Mouse (Mus musculus): ENCODE data around the gene Ss18l1. TPM values are rescaled to one million over a fixed set of nuclear protein-coding genes. Genes with fewer than 3 reads are reported as not detected.

Gene Ss18l1
- polyA plus RNA-seq, 1 experiment from 2014 or later, result 4.6 TPM

GRCm38 (mm10) chr2:180025861-180026200 lies 16.5 kb upstream of the Ss18l1 start:
- H3K4me2 ChIP-seq (ENCODE audit: low read depth, low read length), result peak overlapping the region; percentile 95
- DNase-seq (ENCODE audit: low spot score) (no peak), ATAC-seq (ENCODE audit: low read depth) (no peak)
- H3K4me3 ChIP-seq (ENCODE audit: low read depth, low read length), result peak overlapping the region; percentile 90
- no peaks in the 10 kb centered on the region for H3K9me3 ChIP-seq (ENCODE audit: control insufficient read depth, low read length)
- H3K36me3 ChIP-seq (ENCODE audit: control insufficient read depth, insufficient read depth, low read length), result peaks cover 33% of the 10 kb centered on the region
- WGBS, result 2% methylated on average over 6 of the region's 6 CpGs
- peak overlapping the region; percentile 92 for H3K9ac ChIP-seq (ENCODE audit: low read depth, low read length)
- no peak overlapping the region for H3K27ac ChIP-seq (replicated peaks; ENCODE audit: low read depth, low read length)
- peaks cover 16% of the 10 kb centered on the region for H3K4me1 ChIP-seq (ENCODE audit: control insufficient read depth, insufficient read depth, low read length)
- H3K27me3 ChIP-seq (replicated peaks; ENCODE audit: control insufficient read depth, insufficient read depth, low read length), result peaks cover 6% of the 10 kb centered on the region; the same call in 1 of the 2 replicates

GRCm38 (mm10) chr2:180027768-180028167 lies 14.5 kb upstream of the Ss18l1 start:
- H3K27ac ChIP-seq (replicated peaks; ENCODE audit: low read depth, low read length), result no peak overlapping the region
- H3K9ac ChIP-seq (ENCODE audit: low read depth, low read length), result peak overlapping the region; percentile 92; the same call in 1 of the 2 replicates
- peaks cover 53% of the 10 kb centered on the region for H3K36me3 ChIP-seq (ENCODE audit: control insufficient read depth, insufficient read depth, low read length)
- peaks cover 16% of the 10 kb centered on the region for H3K4me1 ChIP-seq (ENCODE audit: control insufficient read depth, insufficient read depth, low read length)
- peak overlapping the region; percentile 95 for H3K4me2 ChIP-seq (ENCODE audit: low read depth, low read length)
- ATAC-seq (ENCODE audit: low read depth), result no peak
- H3K9me3 ChIP-seq (ENCODE audit: control insufficient read depth, low read length), result no peaks in the 10 kb centered on the region
- H3K4me3 ChIP-seq (ENCODE audit: low read depth, low read length), result peak overlapping the region; percentile 90; the same call in 1 of the 2 replicates
- WGBS, result 72% methylated on average over 9 of the region's 9 CpGs
- H3K27me3 ChIP-seq (replicated peaks; ENCODE audit: control insufficient read depth, insufficient read depth, low read length), result peaks cover 6% of the 10 kb centered on the region; the same call in 1 of the 2 replicates
- DNase-seq (ENCODE audit: low spot score), result no peak

- Histone ChIP-seq H3K4me1 (ENCODE audit: control insufficient read depth, insufficient read depth, low read length) (peaks cover 11% of the 10 kb centered on the region), H3K27ac (replicated peaks; ENCODE audit: low read depth, low read length) (no peak overlapping the region)
- 94% methylated on average over 6 of the region's 6 CpGs for whole genome bisulfite sequencing
Measured at GRCm38 (mm10) chr2:180031270-180031669, 11.0 kb upstream of the Ss18l1 start.

GRCm38 (mm10) chr2:180032925-180033324 lies 9.4 kb upstream of the Ss18l1 start:
- 81% methylated on average over 3 of the region's 3 CpGs for WGBS
- peaks cover 100% of the 10 kb centered on the region for H3K36me3 ChIP-seq (ENCODE audit: control insufficient read depth, insufficient read depth, low read length)
- no peak overlapping the region for H3K4me3 ChIP-seq (ENCODE audit: low read depth, low read length)
- no peaks in the 10 kb centered on the region for H3K9me3 ChIP-seq (ENCODE audit: control insufficient read depth, low read length)
- H3K27ac ChIP-seq (replicated peaks; ENCODE audit: low read depth, low read length), result no peak overlapping the region
- no peak overlapping the region for H3K4me2 ChIP-seq (ENCODE audit: low read depth, low read length)
- ATAC-seq (ENCODE audit: low read depth) (no peak), DNase-seq (ENCODE audit: low spot score) (no peak)
- no peaks in the 10 kb centered on the region for H3K27me3 ChIP-seq (replicated peaks; ENCODE audit: control insufficient read depth, insufficient read depth, low read length)
- H3K4me1 ChIP-seq (ENCODE audit: control insufficient read depth, insufficient read depth, low read length), result no peaks in the 10 kb centered on the region
- no peak overlapping the region for H3K9ac ChIP-seq (ENCODE audit: low read depth, low read length)

More at GRCm38 (mm10) chr2:180031270-180031669, 11.0 kb upstream of the Ss18l1 start:
- H3K36me3 ChIP-seq (ENCODE audit: control insufficient read depth, insufficient read depth, low read length), result peaks cover 88% of the 10 kb centered on the region
- no peak for ATAC-seq (ENCODE audit: low read depth)
- no peak overlapping the region for H3K4me3 ChIP-seq (ENCODE audit: low read depth, low read length)
- DNase-seq (ENCODE audit: low spot score), result no peak
- no peaks in the 10 kb centered on the region for H3K27me3 ChIP-seq (replicated peaks; ENCODE audit: control insufficient read depth, insufficient read depth, low read length)
- H3K9ac ChIP-seq (ENCODE audit: low read depth, low read length), result no peak overlapping the region
- no peak overlapping the region for H3K4me2 ChIP-seq (ENCODE audit: low read depth, low read length)
- no peaks in the 10 kb centered on the region for H3K9me3 ChIP-seq (ENCODE audit: control insufficient read depth, low read length)

GRCm38 (mm10) chr2:180033956-180034355 lies 8.4 kb upstream of the Ss18l1 start:
- H3K4me2 ChIP-seq (ENCODE audit: low read depth, low read length), result no peak overlapping the region
- ATAC-seq (ENCODE audit: low read depth) (peak; percentile 35; the same call in 1 of the 2 replicates), DNase-seq (ENCODE audit: low spot score) (no peak)
- no peaks in the 10 kb centered on the region for H3K27me3 ChIP-seq (replicated peaks; ENCODE audit: control insufficient read depth, insufficient read depth, low read length)
- no peak overlapping the region for H3K9ac ChIP-seq (ENCODE audit: low read depth, low read length)
- no peak overlapping the region for H3K4me3 ChIP-seq (ENCODE audit: low read depth, low read length)
- no peak overlapping the region for H3K27ac ChIP-seq (replicated peaks; ENCODE audit: low read depth, low read length)
- peaks cover 100% of the 10 kb centered on the region for H3K36me3 ChIP-seq (ENCODE audit: control insufficient read depth, insufficient read depth, low read length)
- no peaks in the 10 kb centered on the region for H3K9me3 ChIP-seq (ENCODE audit: control insufficient read depth, low read length)
- WGBS, result 47% methylated on average over 3 of the region's 3 CpGs
- no peaks in the 10 kb centered on the region for H3K4me1 ChIP-seq (ENCODE audit: control insufficient read depth, insufficient read depth, low read length)

GRCm38 (mm10) chr2:180034753-180035152 lies 7.6 kb upstream of the Ss18l1 start:
- no peak overlapping the region for H3K27ac ChIP-seq (replicated peaks; ENCODE audit: low read depth, low read length)
- H3K36me3 ChIP-seq (ENCODE audit: control insufficient read depth, insufficient read depth, low read length), result peaks cover 95% of the 10 kb centered on the region
- H3K4me2 ChIP-seq (ENCODE audit: low read depth, low read length), result no peak overlapping the region
- H3K27me3 ChIP-seq (replicated peaks; ENCODE audit: control insufficient read depth, insufficient read depth, low read length), result no peaks in the 10 kb centered on the region
- 51% methylated on average over 5 of the region's 5 CpGs for WGBS
- DNase-seq (ENCODE audit: low spot score), result no peak
- no peak overlapping the region for H3K4me3 ChIP-seq (ENCODE audit: low read depth, low read length)
- no peak overlapping the region for H3K9ac ChIP-seq (ENCODE audit: low read depth, low read length)
- no peak for ATAC-seq (ENCODE audit: low read depth)
- H3K9me3 ChIP-seq (ENCODE audit: control insufficient read depth, low read length), result no peaks in the 10 kb centered on the region
- H3K4me1 ChIP-seq (ENCODE audit: control insufficient read depth, insufficient read depth, low read length), result no peaks in the 10 kb centered on the region

GRCm38 (mm10) chr2:180040406-180040805 lies 1.9 kb upstream of the Ss18l1 start:
- no peak for DNase-seq (ENCODE audit: low spot score)
- Histone ChIP-seq H3K27me3 (replicated peaks; ENCODE audit: control insufficient read depth, insufficient read depth, low read length) (no peaks in the 10 kb centered on the region), H3K4me2 (ENCODE audit: low read depth, low read length) (peak overlapping the region; percentile 84), H3K9me3 (ENCODE audit: control insufficient read depth, low read length) (no peaks in the 10 kb centered on the region), H3K27ac (replicated peaks; ENCODE audit: low read depth, low read length) (no peak overlapping the region), H3K4me1 (ENCODE audit: control insufficient read depth, insufficient read depth, low read length) (peaks cover 20% of the 10 kb centered on the region), H3K9ac (ENCODE audit: low read depth, low read length) (peak overlapping the region; percentile 93), H3K4me3 (ENCODE audit: low read depth, low read length) (peak overlapping the region; percentile 98), H3K36me3 (ENCODE audit: control insufficient read depth, insufficient read depth, low read length) (peaks cover 38% of the 10 kb centered on the region)
- no peak for ATAC-seq (ENCODE audit: low read depth)
- 56% methylated on average over 6 of the region's 6 CpGs for WGBS

- Histone ChIP-seq H3K36me3 (ENCODE audit: control insufficient read depth, insufficient read depth, low read length) (peaks cover 25% of the 10 kb centered on the region), H3K4me2 (ENCODE audit: low read depth, low read length) (peak overlapping the region; percentile 84), H3K9ac (ENCODE audit: low read depth, low read length) (peak overlapping the region; percentile 93), H3K4me1 (ENCODE audit: control insufficient read depth, insufficient read depth, low read length) (peaks cover 20% of the 10 kb centered on the region), H3K4me3 (ENCODE audit: low read depth, low read length) (peak overlapping the region; percentile 98), H3K9me3 (ENCODE audit: control insufficient read depth, low read length) (no peaks in the 10 kb centered on the region), H3K27me3 (replicated peaks; ENCODE audit: control insufficient read depth, insufficient read depth, low read length) (no peaks in the 10 kb centered on the region), H3K27ac (replicated peaks; ENCODE audit: low read depth, low read length) (peak overlapping the region; percentile 93)
- ATAC-seq (ENCODE audit: low read depth), result peak; percentile 58
- DNase-seq (ENCODE audit: low spot score), result peak; percentile 34
- WGBS, result under 1% methylated on average over 19 of the region's 66 CpGs
Measured at GRCm38 (mm10) chr2:180041577-180042255, 593 bp upstream of the Ss18l1 start.

Data from embryonic facial prominence, embryonic 14.5 days (tissue).